Mouse (Mus musculus): ENCODE results near the gene Extl1. TPM values are rescaled to one million over a fixed set of nuclear protein-coding genes. Genes with fewer than 3 reads are reported as not detected.
A peak's percentile ranks its signal among the peaks of the same experiment; 100 is the strongest.

Extl1 gene
- polyA plus RNA-seq, 1 experiment from 2014 or later: 1.6 TPM

GRCm38 (mm10) chr4:134395142-134395541 lies 11.5 kb upstream of the Extl1 start:
- Histone ChIP-seq H3K4me1 (ENCODE audit: control insufficient read depth, insufficient read depth, low read length) (peaks cover 4% of the 10 kb centered on the region), H3K27ac (ENCODE audit: low read length) (no peak overlapping the region), H3K9me3 (ENCODE audit: control insufficient read depth, low read length) (peaks cover 12% of the 10 kb centered on the region), H3K4me3 (ENCODE audit: low read length) (no peak overlapping the region), H3K4me2 (ENCODE audit: low read depth, low read length) (no peak overlapping the region), H3K9ac (ENCODE audit: low read depth, low read length) (no peak overlapping the region), H3K27me3 (replicated peaks; ENCODE audit: control insufficient read depth, insufficient read depth, low read length) (no peaks in the 10 kb centered on the region), H3K36me3 (ENCODE audit: control insufficient read depth, insufficient read depth, low read length) (no peaks in the 10 kb centered on the region)
- ATAC-seq: no peak
- WGBS: 94% methylated on average over 7 of the region's 7 CpGs

DNA sequence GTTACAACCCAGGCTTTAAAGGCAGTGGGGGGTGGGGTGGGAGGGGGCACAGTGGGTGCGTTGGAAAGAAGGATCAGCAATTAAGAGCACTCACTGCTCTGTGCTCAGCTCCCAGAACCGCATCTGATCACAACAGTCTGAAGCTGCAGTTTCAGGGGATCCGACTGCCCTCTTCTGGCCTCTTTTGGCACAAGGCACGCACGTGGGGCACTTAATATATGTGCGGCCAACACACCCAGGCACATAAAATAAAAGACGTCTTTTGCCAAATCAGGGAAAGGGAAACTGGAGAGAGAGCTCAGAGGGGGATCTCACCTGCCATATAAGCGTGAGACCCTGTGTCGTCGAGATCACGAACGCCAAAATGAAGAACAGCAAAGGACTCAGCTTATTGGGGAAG lies 9.4 kb upstream of the Extl1 start:
- no peak overlapping the region for H3K4me2 ChIP-seq (ENCODE audit: low read depth, low read length)
- H3K27me3 ChIP-seq (replicated peaks; ENCODE audit: control insufficient read depth, insufficient read depth, low read length): no peaks in the 10 kb centered on the region
- no peaks in the 10 kb centered on the region for H3K36me3 ChIP-seq (ENCODE audit: control insufficient read depth, insufficient read depth, low read length)
- 25% methylated on average over 12 of the region's 12 CpGs for WGBS
- no peak overlapping the region for H3K4me3 ChIP-seq (ENCODE audit: low read length)
- peaks cover 4% of the 10 kb centered on the region for H3K4me1 ChIP-seq (ENCODE audit: control insufficient read depth, insufficient read depth, low read length)
- no peak for ATAC-seq
- H3K27ac ChIP-seq (ENCODE audit: low read length): no peak overlapping the region
- peaks cover 12% of the 10 kb centered on the region for H3K9me3 ChIP-seq (ENCODE audit: control insufficient read depth, low read length)
- H3K9ac ChIP-seq (ENCODE audit: low read depth, low read length): no peak overlapping the region

- Histone ChIP-seq H3K9ac (ENCODE audit: low read depth, low read length) (no peak overlapping the region), H3K27me3 (replicated peaks; ENCODE audit: control insufficient read depth, insufficient read depth, low read length) (no peaks in the 10 kb centered on the region), H3K9me3 (ENCODE audit: control insufficient read depth, low read length) (peaks cover 12% of the 10 kb centered on the region), H3K4me2 (ENCODE audit: low read depth, low read length) (0 out of 2 replicates have a peak overlapping the region, but pooled peaks have one; percentile 19), H3K4me3 (ENCODE audit: low read length) (no peak overlapping the region), H3K4me1 (ENCODE audit: control insufficient read depth, insufficient read depth, low read length) (peaks cover 4% of the 10 kb centered on the region), H3K27ac (ENCODE audit: low read length) (no peak overlapping the region), H3K36me3 (ENCODE audit: control insufficient read depth, insufficient read depth, low read length) (no peaks in the 10 kb centered on the region)
- no peak for ATAC-seq
- 16% methylated on average over 8 of the region's 8 CpGs for WGBS
Measured at GRCm38 (mm10) chr4:134392595-134392994, 8.9 kb upstream of the Extl1 start.

- H3K4me2 ChIP-seq (ENCODE audit: low read depth, low read length): no peak overlapping the region
- H3K4me3 ChIP-seq (ENCODE audit: low read length): no peak overlapping the region
- H3K27me3 ChIP-seq (replicated peaks; ENCODE audit: control insufficient read depth, insufficient read depth, low read length): no peaks in the 10 kb centered on the region
- WGBS: 94% methylated on average over 1 of the region's 1 CpGs
- peaks cover 12% of the 10 kb centered on the region for H3K9me3 ChIP-seq (ENCODE audit: control insufficient read depth, low read length)
- H3K4me1 ChIP-seq (ENCODE audit: control insufficient read depth, insufficient read depth, low read length): no peaks in the 10 kb centered on the region
- ATAC-seq: no peak
- no peak overlapping the region for H3K27ac ChIP-seq (ENCODE audit: low read length)
- no peak overlapping the region for H3K9ac ChIP-seq (ENCODE audit: low read depth, low read length)
- H3K36me3 ChIP-seq (ENCODE audit: control insufficient read depth, insufficient read depth, low read length): no peaks in the 10 kb centered on the region
Measured at GRCm38 (mm10) chr4:134391636-134392035, 8.0 kb upstream of the Extl1 start.

DNA sequence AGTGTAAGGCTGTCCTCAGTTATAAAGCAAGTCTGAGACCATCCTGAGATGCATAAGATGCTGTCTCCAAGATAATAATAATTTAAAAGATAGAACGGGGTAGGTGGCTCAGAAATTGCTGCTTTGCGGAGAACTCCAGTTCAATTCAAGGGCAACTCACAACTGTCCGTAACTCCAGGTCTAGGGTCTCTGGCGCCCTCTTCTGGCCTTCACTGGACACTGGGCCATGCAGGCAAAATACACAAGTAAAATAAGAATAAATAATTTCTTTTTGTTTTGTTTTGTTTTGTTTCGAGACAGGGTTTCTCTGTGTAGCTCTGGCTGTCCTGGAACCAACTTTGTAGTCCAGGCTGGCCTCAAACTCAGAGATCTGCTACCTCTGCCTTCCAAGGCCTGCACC lies 4.7 kb upstream of the Extl1 start:
- no peaks in the 10 kb centered on the region for H3K27me3 ChIP-seq (replicated peaks; ENCODE audit: control insufficient read depth, insufficient read depth, low read length)
- no peaks in the 10 kb centered on the region for H3K36me3 ChIP-seq (ENCODE audit: control insufficient read depth, insufficient read depth, low read length)
- no peak for ATAC-seq
- H3K9ac ChIP-seq (ENCODE audit: low read depth, low read length): no peak overlapping the region
- no peak overlapping the region for H3K27ac ChIP-seq (ENCODE audit: low read length)
- peaks cover 12% of the 10 kb centered on the region for H3K9me3 ChIP-seq (ENCODE audit: control insufficient read depth, low read length)
- H3K4me1 ChIP-seq (ENCODE audit: control insufficient read depth, insufficient read depth, low read length): no peaks in the 10 kb centered on the region
- 12% methylated on average over 5 of the region's 5 CpGs for WGBS
- no peak overlapping the region for H3K4me3 ChIP-seq (ENCODE audit: low read length)
- H3K4me2 ChIP-seq (ENCODE audit: low read depth, low read length): no peak overlapping the region

GRCm38 (mm10) chr4:134387268-134387667 lies 3.6 kb upstream of the Extl1 start:
- Histone ChIP-seq H3K27ac (ENCODE audit: low read length) (no peak overlapping the region), H3K9ac (ENCODE audit: low read depth, low read length) (no peak overlapping the region), H3K9me3 (ENCODE audit: control insufficient read depth, low read length) (peaks cover 12% of the 10 kb centered on the region), H3K4me2 (ENCODE audit: low read depth, low read length) (no peak overlapping the region), H3K4me1 (ENCODE audit: control insufficient read depth, insufficient read depth, low read length) (no peaks in the 10 kb centered on the region), H3K4me3 (ENCODE audit: low read length) (no peak overlapping the region), H3K36me3 (ENCODE audit: control insufficient read depth, insufficient read depth, low read length) (no peaks in the 10 kb centered on the region), H3K27me3 (replicated peaks; ENCODE audit: control insufficient read depth, insufficient read depth, low read length) (no peaks in the 10 kb centered on the region)
- no peak for ATAC-seq
- WGBS: 66% methylated on average over 6 of the region's 6 CpGs

DNA sequence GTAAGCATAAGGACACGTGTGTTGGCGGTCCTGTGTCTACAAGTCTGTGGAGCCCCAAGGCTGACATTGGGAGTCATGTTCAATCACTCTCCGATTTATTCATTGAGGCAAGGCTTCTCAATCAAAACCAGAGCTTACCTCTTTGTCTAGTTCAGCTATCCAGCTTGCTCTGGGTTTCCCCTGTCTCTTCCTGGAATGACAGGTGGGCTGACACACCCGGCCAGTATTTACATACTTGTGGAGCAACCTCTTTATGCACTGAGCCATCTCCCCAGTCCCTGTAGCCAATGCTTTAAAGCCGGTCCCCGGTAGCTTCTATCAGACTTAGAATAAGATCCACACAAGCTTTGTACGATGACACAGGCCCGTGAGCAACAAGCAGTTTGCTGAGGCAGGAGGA lies 4.1 kb downstream of the Extl1 start:
- Histone ChIP-seq H3K36me3 (ENCODE audit: control insufficient read depth, insufficient read depth, low read length) (no peaks in the 10 kb centered on the region), H3K4me1 (ENCODE audit: control insufficient read depth, insufficient read depth, low read length) (peaks cover 8% of the 10 kb centered on the region; the same call in 1 of the 2 replicates), H3K9me3 (ENCODE audit: control insufficient read depth, low read length) (peaks cover 3% of the 10 kb centered on the region; the same call in 1 of the 2 replicates), H3K4me3 (ENCODE audit: low read length) (no peak overlapping the region), H3K4me2 (ENCODE audit: low read depth, low read length) (no peak overlapping the region), H3K27ac (ENCODE audit: low read length) (no peak overlapping the region), H3K9ac (ENCODE audit: low read depth, low read length) (no peak overlapping the region), H3K27me3 (replicated peaks; ENCODE audit: control insufficient read depth, insufficient read depth, low read length) (no peaks in the 10 kb centered on the region)
- WGBS: 68% methylated on average over 8 of the region's 8 CpGs
- no peak for ATAC-seq

- 34% methylated on average over 10 of the region's 10 CpGs for WGBS
- Histone ChIP-seq H3K4me1 (ENCODE audit: control insufficient read depth, insufficient read depth, low read length) (peaks cover 8% of the 10 kb centered on the region; the same call in 1 of the 2 replicates), H3K4me2 (ENCODE audit: low read depth, low read length) (no peak overlapping the region), H3K27ac (ENCODE audit: low read length) (no peak overlapping the region), H3K36me3 (ENCODE audit: control insufficient read depth, insufficient read depth, low read length) (no peaks in the 10 kb centered on the region), H3K27me3 (replicated peaks; ENCODE audit: control insufficient read depth, insufficient read depth, low read length) (no peaks in the 10 kb centered on the region), H3K9me3 (ENCODE audit: control insufficient read depth, low read length) (peaks cover 3% of the 10 kb centered on the region; the same call in 1 of the 2 replicates), H3K4me3 (ENCODE audit: low read length) (no peak overlapping the region), H3K9ac (ENCODE audit: low read depth, low read length) (no peak overlapping the region)
- no peak for ATAC-seq
Measured at GRCm38 (mm10) chr4:134378089-134378615, 5.5 kb downstream of the Extl1 start.

DNA sequence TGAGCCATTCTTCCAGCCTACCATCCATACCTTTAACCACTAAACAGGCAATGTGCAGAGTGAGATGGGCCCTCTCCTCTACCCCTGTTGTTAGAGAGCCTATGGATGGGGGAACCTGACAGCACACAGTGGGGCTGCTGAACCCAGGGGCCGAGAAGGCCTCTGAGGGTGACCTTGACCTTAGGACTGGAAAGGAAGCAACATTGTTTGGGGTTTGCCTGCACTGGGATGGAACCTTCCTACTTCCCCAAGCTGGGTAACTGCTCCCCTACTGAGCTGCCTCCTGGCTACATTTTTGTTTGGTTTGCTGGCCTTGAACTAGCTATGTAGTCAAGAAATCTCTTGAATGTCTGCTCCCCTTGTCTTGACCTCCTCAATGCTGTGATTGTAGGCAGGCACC lies 9.3 kb downstream of the Extl1 start:
- WGBS: 60% methylated on average over 1 of the region's 1 CpGs
- Histone ChIP-seq H3K9me3 (ENCODE audit: control insufficient read depth, low read length) (peaks cover 3% of the 10 kb centered on the region; the same call in 1 of the 2 replicates), H3K9ac (ENCODE audit: low read depth, low read length) (no peak overlapping the region), H3K27ac (ENCODE audit: low read length) (no peak overlapping the region), H3K36me3 (ENCODE audit: control insufficient read depth, insufficient read depth, low read length) (no peaks in the 10 kb centered on the region), H3K27me3 (replicated peaks; ENCODE audit: control insufficient read depth, insufficient read depth, low read length) (peaks cover 25% of the 10 kb centered on the region), H3K4me3 (ENCODE audit: low read length) (no peak overlapping the region), H3K4me2 (ENCODE audit: low read depth, low read length) (no peak overlapping the region), H3K4me1 (ENCODE audit: control insufficient read depth, insufficient read depth, low read length) (peaks cover 27% of the 10 kb centered on the region)
- no peak for ATAC-seq

DNA sequence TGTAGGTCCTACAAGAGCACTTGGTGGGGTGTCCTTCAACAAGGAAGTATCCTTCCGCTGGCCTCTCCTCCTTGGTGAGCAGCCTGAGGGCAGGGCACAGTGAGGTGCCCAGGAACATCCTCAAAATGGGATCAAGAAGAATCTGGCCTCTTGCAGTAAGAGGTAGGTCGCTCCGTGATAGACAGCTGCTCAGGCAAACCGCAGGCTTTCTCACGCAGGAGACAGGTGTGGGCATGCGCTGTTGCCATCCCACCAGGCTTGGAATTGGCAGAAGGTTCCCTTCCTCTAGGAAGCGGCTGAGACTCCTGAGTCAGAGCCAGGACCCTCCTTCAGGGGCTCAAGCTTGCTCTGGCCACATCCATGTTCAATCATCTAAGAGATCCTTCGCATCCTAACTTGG lies 10.4 kb downstream of the Extl1 start:
- H3K27me3 ChIP-seq (replicated peaks; ENCODE audit: control insufficient read depth, insufficient read depth, low read length): peaks cover 25% of the 10 kb centered on the region
- H3K27ac ChIP-seq (ENCODE audit: low read length): no peak overlapping the region
- no peak overlapping the region for H3K4me3 ChIP-seq (ENCODE audit: low read length)
- 80% methylated on average over 8 of the region's 8 CpGs for WGBS
- no peak for ATAC-seq
- H3K4me1 ChIP-seq (ENCODE audit: control insufficient read depth, insufficient read depth, low read length): peaks cover 19% of the 10 kb centered on the region
- H3K9ac ChIP-seq (ENCODE audit: low read depth, low read length): no peak overlapping the region
- H3K36me3 ChIP-seq (ENCODE audit: control insufficient read depth, insufficient read depth, low read length): no peaks in the 10 kb centered on the region
- peaks cover 3% of the 10 kb centered on the region; the same call in 1 of the 2 replicates for H3K9me3 ChIP-seq (ENCODE audit: control insufficient read depth, low read length)
- no peak overlapping the region for H3K4me2 ChIP-seq (ENCODE audit: low read depth, low read length)

Measured in intestine, embryonic 16.5 days (tissue).